Mouse (Mus musculus) bone marrow macrophage, adult 2 months (primary cell): ENCODE results near the gene Trpc2.

Source experiments
- CTCF ChIP-seq: IDR thresholded peaks from 2 replicates; pipeline ENCODE4 v1.5.1; 2012; ENCODE audit warnings: low read depth, mild to moderate bottlenecking, low read length, moderate library complexity
- POLR2A ChIP-seq: IDR thresholded peaks from 2 replicates; pipeline ENCODE4 v1.6.1; 2012; ENCODE audit warnings: mild to moderate bottlenecking, low read depth, low read length, borderline replicate concordance

DNA sequence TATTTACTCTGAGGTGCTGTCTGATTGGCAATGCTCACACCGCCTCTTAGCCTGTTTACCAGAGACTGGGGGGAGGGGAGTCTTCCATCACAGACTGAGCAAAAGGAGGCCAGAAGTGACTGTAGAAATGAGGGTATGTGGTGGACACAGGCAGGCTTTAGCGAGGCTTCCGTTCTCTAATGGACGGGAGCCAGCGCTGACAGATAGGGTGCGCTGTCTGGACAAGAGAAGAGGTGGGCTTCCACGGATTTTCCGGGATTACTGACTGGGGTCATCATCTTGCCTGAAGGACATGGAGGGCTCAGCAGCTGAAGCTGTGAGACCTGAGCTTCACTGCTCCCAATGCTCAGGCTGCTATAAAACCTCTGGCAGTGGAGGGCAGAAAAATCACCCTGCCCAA is 19.3 kb downstream of the Trpc2 start:
- TF ChIP-seq CTCF, result no peak
- no peak for TF ChIP-seq POLR2A
